14 mouse cellular contexts compared by ENCODE assay signal in the genomic region with DNA sequence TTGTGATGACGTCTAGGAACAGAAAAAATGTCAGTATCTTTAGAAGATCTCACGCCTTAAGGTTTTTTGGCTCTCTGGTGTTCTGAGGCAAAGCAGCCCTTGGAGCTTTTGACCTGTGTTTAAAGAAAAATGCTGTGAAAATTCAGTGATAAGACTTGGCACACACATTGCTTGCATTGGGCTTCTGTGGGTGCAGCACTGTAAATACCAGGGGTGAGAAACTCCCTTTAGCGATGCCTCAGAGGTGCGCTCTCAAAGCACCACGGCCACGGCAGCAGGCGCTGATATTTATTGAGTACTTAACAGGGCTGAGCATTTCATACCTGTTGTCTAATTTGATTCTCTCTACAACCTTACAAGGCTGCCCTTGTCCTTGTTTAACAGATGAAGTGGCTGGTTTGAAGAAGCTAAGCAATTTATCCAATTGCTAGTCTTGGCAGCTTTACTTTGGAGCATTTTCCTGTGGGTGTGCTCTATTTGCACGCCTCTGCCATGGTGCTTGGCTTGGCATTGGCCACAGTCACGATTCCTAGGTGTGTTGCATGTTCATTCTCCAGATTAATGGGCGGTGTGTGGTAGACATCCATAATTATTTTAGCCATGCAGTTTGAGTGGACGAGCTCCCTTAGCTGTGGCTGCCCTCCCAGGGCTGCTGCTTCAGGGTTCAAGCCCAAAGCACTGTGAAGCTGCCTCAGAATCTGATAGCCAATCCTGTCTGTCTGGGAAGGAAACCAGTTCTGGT. TPM values are rescaled to one million over a fixed set of nuclear protein-coding genes. Genes with fewer than 3 reads are reported as not detected.
DNase-seq lines count a peak whose midpoint lies in the region; ATAC-seq lines count a peak whose summit lies in the region.
"Had no signal": no experiment of that assay in that cellular context is flagged by ENCODE, and none has a peak within 500 bp of the region (broad histone marks: within the 10 kb centered on the region; RNA-seq: fewer than 3 reads in every experiment).

No protein-coding gene starts in this region.

- intact Hi-C loops in left cerebral cortex, postnatal 4 days (cut with DNase I) = no loop called here

- no peak for DNase-seq in frontal cortex, postnatal 14 days (ENCODE audit: low spot score in 2 of 2)
- DNase-seq in left cerebral cortex, adult 18-20 months (ENCODE audit: low spot score in 2 of 2) = peak; percentile 51 to 68
- DNase-seq in left cerebral cortex, postnatal 4 days = no peak
- peak; percentile 63 for DNase-seq in right cerebral cortex, postnatal 25 days
- DNase-seq in right cerebral cortex, postnatal 10 days (ENCODE audit: low spot score in 2 of 2) = no peak
- peak; percentile 60 for DNase-seq in telencephalon, adult 2 months (ENCODE audit: low read depth, low spot score)
- no peak for DNase-seq in ovary, postnatal 14 days (ENCODE audit: low spot score)
- DNase-seq: adrenal gland, postnatal 36 days; gastrocnemius, postnatal 14 days; heart, postnatal 4 days; kidney, adult 9 months; lung, postnatal 36 days; spleen, adult 18-20 months had no signal

- peak; percentile 39 for ATAC-seq in frontal cortex, adult (ENCODE audit: low TSS enrichment)

RNA-seq across cellular contexts. Expression of gene Nck2, which starts 19.7 kb away (rescaled TPM):
- 10 to 100 TPM; 40.2 to 40.7 TPM for total RNA-seq in left cerebral cortex, adult 18-20 months (2021)
- 10 to 100 TPM; 56.2 to 58.7 TPM for total RNA-seq in left cerebral cortex, postnatal 4 days (2021)

Comparison
In these comparisons a context has a peak if more than half of its experiments do, and no peak if none do; other contexts are left out.
1. DNase-seq: peak in left cerebral cortex, adult 18-20 months (2 of 2), right cerebral cortex, postnatal 25 days (single experiment) and telencephalon, adult 2 months (single experiment); none in frontal cortex, postnatal 14 days (0 of 2), left cerebral cortex, postnatal 4 days (single experiment), right cerebral cortex, postnatal 10 days (0 of 2) and ovary, postnatal 14 days (single experiment).